Mouse (Mus musculus): ENCODE measurements around the gene Nr4a1.

The Nr4a1 gene

DNA sequence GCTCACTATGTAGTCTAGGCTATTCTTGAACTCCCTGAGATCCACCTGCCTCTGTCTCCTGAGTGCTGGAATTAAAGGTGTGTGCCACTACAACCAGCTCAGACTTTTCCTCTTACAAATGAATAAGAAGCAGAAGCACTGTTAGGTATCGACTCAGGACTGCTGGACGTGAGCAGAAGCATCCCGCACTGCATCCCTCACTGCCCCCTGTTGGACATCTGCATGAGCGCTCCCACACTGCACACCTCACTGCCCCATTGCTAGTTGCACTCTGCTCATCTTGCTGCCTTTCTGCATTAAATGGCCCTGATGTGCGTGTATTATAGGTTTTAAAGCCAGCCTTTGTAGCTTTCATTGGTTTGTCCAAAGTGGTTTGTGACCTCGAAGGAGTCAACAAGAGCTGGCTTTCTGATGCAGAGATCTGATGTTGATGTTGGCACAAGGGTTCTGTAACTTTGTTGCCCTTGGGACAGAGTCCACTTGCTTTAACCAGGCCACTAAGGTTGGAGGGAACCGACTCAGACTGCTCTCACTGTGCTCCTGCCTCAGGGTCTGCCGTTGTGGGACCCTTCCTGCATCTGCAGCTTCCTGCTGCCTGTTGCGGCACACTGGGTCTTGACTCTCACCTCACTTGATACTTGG, 32.2 kb downstream of the Nr4a1 start:
- no peak for DNase-seq (ENCODE audit: low spot score)

DNA sequence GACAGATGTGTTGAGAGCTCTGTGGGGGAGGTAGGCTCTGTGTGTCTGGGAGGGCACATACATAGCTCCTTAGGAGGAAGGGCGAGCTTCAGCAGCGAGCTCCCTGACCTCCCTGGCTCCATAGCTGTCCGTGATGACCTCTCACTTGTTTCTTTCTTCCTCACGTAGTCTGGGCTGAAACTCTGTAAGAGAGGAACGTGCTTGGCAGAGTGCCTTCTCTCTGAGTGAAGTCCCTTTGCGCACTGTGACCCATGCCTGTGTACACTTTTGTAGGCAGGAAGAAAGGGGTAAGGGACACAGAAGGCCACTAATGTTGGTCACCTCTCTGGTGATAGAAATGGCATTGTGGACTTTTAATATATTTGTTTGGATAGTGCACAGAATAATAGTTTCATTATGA, 33.3 kb downstream of the Nr4a1 start:
- no peak for DNase-seq (ENCODE audit: low spot score)

DNA sequence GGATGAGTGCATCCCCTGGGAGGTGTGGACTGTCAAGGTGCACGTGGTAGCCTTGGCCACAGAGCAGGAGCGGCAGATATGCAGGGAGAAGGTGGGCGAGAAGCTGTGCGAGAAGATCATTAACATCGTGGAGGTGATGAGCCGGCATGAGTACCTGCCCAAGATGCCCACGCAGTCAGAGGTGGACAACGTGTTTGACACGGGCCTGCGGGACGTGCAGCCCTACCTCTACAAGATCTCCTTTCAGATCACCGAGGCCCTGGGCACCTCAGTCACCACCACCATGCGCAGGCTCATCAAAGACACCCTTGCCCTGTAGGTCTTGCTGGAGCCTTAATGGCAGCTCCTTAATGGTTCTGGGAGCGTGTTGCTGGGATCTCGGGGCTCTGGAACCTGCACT, 36.3 kb downstream of the Nr4a1 start:
- DNase-seq (ENCODE audit: low spot score), result no peak

DNA sequence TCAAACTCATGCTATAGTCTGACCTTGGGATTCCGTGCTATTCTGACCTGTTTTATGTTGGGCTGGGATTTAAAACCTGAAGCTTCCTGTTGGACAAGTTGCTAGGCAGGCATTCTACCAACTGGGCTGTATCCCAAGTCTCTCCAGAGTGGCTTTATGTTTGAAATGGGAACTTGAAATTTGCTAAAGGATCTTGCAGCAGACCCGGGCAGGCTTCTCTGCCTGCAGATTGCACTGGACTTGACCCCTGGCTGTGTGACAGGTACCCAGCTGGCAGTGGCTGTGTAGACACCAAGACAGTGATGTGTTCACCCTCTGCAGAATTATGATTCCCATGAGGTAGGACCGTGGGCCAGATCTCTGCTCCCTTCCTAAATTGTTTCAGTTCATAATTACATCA, 37.9 kb downstream of the Nr4a1 start:
- DNase-seq (ENCODE audit: low spot score), result no peak

DNA sequence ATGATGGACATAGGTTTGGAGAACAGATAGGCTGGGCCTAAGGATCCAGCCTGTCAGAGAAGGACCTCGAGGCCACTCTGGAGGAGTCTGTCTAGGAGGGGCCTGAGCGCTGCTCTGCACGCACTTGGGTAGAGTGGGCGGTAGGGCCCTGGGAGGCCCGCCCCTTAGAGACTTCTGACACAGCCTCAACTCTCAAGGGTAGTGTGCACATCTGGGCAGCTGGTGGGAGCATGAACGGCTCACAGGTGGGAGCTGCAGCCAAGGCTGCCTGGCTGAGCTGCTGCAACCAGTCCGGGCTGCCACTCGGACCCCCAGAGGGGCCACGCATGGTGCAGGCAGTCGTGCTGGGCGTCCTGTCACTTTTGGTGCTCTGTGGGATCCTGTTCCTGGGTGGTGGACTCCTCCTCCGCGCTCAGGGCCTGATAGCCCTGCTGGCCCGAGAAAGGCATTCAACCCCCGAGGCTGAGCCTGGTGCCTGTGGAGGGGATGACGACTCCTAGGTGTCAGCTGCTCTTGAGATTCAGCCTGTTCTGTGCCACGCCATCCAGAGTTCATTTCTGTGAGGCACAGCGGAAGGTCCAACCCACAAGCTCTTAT, 39.1 kb downstream of the Nr4a1 start, which contains the start of gene 6030408B16Rik:
Gene 6030408B16Rik, plus strand, starts transcription at position 188 of the 597 bp plus-strand sequence.
- peak; percentile 64 for DNase-seq (ENCODE audit: low spot score)

DNA sequence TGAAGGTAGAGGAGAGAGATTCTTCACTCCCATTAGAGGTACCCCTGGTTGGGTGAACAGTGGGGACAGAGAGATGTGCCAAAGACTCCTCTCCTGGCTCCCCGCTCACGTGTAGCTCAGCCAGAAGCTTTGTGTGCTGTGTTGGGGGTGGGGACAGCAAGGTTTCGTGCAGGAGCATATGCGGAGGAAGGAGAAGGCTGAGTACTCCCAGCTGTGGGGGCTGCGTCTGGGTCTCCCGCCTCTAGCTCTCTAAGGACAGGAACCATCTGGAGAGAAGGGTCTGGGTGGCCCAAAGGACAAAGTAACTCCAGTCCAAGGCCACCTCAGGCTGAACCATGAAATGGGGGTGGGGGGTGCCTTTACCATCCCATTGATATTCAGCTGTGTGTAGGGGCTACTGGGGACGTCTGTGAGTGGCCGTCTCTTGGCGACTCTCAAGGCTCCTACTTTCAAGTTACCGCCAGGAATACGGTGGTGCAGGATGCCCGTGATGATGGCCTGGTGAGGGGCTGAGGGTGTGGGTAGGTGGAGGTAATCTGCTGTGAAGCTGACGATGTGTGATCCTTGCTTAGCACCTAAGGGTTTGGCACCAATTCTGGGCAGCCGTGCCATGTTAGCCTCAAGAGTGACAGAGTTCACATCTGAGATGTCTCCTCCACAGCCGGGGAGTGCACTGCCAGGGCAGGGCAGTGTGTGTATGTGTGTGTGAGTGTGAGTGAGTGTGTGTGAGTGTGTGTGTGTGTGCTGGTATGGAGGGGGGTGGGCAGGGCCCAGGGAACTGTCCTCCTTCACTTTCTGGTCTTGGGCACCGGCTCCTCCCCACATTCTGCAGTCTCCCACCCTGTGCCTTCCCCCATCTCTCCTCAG, 40.2 kb downstream of the Nr4a1 start:
- peak; percentile 81 for DNase-seq (ENCODE audit: low spot score)

DNA sequence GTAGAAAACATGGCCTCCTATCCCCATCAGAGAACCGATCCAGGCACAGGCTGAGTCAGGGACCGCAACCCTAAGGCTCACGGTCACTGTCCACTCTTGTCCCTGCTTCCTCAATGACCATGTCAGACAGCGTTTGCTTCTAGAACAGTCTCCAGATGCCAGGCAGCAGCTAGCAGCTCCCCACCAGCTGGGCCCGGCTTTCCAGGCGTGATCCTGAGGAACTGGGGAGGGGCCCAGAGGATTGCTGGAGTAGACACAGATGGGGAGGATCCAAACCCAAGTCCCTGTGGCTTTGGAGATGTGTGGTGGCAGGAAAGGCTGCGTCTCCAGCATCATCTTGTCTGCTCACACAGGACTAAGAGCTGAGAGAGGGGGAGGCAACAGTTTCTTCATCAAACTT, 41.0 kb downstream of the Nr4a1 start:
- DNase-seq (ENCODE audit: low spot score), result peak; percentile 62

DNA sequence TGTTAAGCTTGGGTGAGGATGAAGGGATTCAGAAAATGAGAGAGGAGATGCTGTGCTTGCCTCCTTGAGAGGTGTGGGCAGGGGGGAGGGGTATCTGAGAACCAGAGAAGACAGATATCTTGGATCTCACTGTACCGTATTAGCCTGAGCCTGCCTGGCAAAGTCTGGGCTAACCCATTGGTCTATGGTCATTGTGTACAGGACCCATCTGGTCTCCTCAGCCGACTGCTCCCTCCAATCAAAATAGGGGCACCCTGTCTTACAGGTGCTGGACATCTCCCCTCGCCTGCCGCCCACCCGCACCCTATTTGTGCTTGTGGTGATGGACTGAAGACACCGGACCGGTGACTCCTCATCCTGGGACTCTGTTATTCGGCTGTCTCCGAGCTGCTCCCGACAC, 41.5 kb downstream of the Nr4a1 start:
- DNase-seq (ENCODE audit: low spot score), result no peak

DNA sequence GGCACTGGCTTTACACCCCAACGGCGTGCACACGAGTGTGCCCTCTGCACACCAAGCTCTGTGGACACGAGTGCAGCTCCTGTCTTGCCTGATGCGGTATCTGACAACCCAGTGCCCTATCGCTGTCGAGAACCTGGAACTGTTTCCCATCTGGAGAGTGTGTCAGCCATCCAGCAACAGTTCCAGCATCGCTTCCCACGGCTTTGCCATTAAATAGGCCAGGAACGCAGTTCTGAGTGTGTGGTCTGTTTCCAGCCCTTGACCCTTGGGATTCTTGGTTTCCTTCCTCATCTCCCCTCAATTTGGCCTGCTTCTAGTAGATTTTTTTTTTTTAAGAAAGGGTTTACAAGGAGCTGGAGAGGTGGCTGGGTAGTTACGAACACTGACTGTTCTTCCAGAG, 42.0 kb downstream of the Nr4a1 start:
- no peak for DNase-seq (ENCODE audit: low spot score)

DNA sequence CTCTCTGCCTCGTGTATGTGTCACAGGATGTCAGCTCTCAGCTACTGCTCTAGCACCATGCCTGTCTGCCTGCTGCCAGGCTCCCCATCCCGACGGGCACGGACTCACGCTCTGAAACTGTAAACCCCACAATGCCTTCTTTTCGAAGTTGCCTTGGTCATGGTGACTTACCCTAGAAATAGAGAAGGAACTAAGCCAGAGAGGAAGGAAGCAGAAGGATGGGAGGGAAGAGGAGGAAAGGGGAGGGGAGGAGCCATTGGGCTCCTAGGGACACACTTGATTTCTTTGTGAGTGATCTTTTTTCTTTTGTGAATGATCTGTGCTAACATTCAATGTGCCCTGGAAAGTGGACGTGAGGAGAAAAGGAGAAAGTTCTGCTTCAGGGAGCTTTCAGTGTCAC, 43.9 kb downstream of the Nr4a1 start:
- DNase-seq (ENCODE audit: low spot score), result no peak

DNA sequence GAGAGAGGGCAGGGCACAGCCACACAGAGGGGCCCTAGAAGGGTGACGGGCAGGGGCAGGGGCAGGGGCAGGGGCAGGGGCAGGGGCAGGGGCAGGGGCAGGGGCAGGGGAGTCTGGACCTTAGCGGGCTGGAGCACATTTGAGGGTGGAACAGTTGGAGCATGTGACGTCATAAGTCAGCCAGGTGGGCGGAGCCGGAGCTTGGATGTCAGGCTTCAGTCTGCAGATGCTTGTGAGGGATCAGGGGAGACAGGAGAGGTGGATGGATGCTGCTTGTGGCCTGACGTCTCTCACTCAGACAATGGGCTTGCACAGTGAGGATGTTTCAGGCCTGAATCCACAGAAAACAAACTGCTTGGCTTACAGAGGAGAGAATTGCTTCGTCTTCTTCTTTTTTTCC, 44.5 kb downstream of the Nr4a1 start:
- DNase-seq (ENCODE audit: low spot score), result peak; percentile 73

DNA sequence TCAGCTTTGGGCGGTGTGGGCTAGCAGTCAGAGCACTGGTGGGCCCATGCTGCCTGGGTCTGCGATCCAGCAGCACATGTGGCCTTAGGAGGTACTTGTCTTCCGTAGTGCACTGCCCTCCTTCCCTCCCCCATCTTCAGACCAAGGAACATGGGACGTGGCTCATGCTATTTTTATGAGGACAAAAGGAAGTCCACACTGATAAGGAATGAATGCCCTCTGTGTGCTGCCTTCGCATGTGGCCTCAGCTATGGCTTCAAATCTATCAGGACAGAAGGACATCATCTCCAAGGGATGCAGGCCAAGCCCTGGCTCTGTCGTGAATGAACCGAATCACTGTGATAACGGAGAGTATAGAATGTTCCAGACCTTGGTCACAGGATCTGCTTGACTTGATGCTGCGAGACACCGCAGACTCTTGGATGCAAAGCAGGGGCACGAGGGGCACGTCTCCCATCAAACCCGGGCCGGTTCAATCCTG, 45.5 kb downstream of the Nr4a1 start:
- DNase-seq (ENCODE audit: low spot score), result peak; percentile 62

DNA sequence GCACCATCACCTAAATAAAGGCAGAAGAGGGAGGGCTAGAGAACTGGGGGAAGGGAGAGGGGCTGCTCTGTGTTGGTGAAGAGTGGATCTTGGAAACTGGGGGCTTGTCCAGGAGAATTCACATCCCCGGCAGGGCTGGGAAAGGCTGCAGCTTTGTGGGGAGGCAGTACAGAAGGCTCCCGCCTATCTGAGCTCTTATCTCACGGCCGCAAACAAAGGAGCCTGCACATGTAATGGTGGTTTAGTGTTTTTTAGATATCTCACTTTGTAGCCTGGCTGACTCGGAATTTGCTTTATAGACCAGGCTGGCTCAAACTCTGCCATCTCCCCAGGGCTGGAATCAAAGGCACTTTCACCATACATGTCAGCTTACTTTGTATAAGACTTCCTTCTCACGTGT, 46.1 kb downstream of the Nr4a1 start:
- DNase-seq (ENCODE audit: low spot score), result no peak

DNA sequence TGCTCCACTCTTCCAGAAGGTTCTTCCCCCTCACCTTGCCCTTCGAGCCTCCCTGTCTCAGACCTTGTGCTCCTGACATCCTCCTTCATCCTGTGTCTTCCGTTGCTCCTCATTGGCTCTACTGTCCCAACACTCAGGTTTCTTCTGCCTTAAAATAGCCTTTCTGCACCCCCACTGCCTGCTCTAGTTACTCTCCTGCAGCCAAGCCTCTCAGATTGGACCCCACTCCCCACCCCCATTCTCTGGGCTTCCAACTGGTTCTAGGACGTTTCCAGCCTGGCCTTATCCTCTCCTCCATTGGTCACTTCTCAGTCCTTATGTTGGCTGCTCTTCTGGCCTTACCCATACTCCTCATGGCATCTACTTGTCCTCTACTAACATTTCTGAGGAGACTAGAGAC, 48.1 kb downstream of the Nr4a1 start:
- DNase-seq (ENCODE audit: low spot score), result no peak

DNA sequence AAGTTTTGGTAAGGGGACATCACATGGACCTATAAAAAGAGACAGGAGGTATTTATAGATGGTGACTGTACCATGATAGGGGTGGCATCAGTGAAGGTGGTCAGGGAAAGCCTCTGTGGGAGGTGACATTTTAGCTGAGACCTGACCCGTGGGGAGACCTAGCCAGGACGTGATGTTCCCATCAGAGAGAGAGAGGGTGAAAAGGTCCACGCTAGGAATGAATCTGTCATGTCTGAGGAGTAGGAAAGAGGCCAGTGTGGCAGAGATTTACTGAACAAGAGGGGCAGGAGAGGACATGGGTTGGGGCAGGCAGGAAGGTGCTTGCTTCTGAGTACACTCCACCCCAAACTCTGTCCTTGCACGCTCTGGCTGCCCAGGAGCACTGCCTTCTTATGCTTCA, 49.8 kb downstream of the Nr4a1 start:
- DNase-seq (ENCODE audit: low spot score), result no peak

DNA sequence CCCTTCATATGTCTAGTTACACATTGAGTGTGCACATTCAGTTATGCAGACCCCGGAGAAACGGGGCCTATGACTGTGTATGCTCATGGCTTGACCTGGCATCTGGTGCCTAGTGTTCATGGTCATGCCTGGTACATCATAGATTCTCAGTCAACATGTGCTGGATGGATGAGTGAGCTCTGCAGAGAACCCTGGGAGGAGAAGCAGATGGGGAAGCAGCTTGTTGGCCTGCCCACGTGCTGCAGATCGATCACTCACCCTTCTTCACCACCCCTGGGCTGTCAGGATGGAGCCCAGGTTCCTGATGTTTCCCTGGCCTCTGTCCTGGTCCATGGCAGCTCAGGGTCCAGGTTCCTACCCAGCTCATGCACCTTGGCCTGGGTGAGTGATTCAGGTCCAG, 52.4 kb downstream of the Nr4a1 start:
- no peak for DNase-seq (ENCODE audit: low spot score)

DNA sequence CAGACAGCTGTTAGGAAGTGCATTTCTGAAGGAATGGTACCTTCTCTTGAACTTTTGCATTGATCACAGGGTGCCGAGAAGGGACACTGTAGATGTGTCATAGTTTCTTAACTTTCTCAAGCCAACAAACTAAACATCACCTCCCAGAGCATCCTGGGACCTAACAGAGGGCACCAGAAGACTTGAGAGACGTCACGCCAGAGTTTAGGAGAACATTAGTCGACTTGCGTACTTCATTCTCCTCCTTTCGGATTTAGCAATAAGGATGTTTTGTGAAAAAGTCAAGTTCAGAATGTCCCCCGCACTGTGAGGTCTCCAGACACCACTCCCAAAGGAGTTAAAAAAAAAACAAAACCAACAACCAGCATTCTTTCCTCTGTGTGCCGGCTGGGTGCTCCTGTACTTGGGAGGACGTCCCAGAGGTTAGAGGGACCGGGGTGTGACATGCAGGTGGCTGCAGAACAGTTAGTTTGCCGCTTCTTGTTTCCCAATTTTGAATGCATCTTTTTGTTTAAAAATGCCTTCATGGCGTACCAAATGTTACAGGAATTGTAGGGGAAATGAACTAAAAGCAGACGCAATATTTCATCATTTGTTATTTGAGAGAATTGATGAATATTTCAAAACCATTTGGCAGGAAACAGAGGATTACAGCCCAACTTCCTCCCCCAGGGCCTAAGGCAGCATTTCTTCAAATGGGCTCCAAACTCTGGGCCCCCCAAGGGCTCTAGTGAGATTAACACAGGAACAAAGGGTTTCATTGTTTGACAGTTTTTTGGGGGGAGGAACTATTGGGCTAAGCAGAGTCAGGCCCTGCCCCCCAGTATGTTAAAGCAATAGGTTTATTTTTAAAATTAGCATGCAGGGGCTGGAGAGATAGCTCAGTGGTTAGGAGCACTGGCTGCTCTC, 54.6 kb downstream of the Nr4a1 start:
- DNase-seq (ENCODE audit: low spot score), result no peak

DNA sequence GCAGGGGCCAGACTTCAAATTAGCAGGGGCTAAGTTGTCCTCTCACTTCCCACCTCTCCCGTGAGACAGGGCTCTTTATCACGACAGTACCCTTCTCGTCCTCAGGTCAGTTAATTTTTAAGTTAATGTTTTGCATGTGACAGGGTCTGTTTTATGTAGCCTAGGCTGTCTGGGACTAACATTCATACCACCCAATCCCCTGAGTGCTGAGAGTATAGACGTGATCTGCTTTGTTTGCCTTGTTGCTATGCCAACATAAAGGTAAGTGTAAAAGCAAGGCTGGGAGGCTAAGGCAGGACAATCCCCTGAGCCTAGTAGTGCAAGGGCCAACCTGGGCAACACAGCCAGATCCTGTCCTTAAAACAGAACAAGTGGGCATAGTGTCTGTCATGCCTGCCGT, 55.4 kb downstream of the Nr4a1 start:
- no peak for DNase-seq (ENCODE audit: low spot score)

DNA sequence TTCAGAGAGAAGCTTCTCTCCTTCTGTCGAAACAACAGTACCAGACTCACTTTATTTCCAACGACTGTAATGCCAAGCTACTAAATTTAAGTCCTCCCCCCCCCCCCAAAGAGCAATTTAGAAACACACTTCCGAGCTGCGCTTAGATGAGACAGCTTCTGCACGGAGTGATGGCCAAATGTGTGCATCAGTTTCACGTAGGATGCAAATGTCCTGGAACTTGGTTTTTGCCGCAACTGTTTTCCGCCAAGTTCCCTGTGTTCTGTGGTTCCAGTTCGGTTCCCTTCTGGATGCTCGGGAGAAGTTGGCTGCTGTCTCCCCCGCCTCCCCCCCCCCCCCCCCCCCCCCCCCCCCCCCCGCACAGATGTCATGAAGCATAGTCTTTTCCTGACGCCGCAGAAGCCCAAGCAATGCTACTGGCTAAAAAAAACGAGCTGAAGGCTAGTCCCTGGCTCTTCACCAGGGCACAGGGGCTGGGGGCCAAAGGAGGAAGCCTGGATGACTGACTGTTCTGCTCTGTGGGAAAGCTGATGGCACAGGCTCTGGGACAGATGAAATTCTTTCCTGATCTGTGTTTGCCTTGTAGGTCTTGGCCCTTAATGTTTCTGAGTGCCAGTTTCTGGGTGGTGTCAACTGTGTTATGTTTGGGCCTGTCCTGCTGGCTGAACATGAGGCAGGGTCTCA, 57.2 kb downstream of the Nr4a1 start:
- no peak for DNase-seq (ENCODE audit: low spot score)

DNA sequence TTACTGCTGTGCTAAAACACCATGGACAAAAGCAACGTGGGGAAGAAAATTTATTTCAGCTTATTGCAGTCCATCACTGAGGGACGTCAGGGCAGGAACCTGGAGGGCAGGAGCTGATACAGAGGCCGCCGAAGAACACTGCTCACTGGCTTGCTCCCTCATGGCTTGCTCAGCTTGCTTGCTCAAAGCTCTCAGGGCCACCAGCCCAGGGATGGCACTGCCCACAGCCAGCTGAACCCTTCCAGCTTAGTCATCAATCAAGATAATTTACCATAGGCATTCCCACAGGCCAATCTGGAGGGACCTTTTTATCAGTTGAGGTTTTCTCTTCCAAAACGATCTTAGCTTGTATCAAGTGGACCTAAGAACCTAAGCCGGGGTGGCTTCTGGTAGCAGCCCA, 57.9 kb downstream of the Nr4a1 start:
- DNase-seq (ENCODE audit: low spot score), result no peak

DNA sequence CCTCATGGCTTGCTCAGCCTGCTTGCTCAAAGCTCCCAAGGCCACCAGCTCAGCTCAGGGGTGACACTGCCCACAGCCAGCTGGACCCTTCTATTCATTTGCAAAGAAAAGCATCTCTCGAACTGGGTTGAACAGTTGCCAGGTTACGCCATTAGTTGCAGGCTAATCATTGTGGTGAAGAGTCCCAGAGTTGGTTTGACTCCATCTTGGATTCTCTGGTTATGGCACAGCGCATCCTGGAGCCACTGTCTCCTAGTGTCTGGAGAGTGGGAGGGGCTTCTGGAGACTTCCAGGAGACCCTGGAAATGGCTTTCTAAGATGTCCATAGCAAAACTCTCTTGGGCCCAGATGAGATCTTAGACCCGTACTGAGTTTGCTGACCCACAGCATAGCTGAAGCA, 61.3 kb downstream of the Nr4a1 start:
- no peak for DNase-seq (ENCODE audit: low spot score)

All from testis, postnatal 10 days (tissue).